Mouse (Mus musculus) intestine, postnatal 0 days (tissue): ENCODE data around the gene Gatm. TPM values are rescaled to one million over a fixed set of nuclear protein-coding genes. Genes with fewer than 3 reads are reported as not detected.
A peak's percentile ranks its signal among the peaks of the same experiment; 100 is the strongest.

Source experiments
- ATAC-seq: fragments of 200-750 bp; cut with Nextera tagmentation; 2 replicates; pipeline ENCODE4 v1.8.0; 2017; ENCODE audit warnings: mild to moderate bottlenecking, moderate TSS enrichment, moderate library complexity
- H3K27ac ChIP-seq: fragments of 300-500 bp; sonication (generic); 2 replicates; pipeline ENCODE4 v1.5.1; 2014; ENCODE audit warnings: mild to moderate bottlenecking, low read depth, low read length, moderate library complexity
- H3K27me3 ChIP-seq: fragments of 300-500 bp; sonication (generic); replicated peaks from 2 replicates; pipeline ENCODE4 v1.6.1; 2014; ENCODE audit warnings: low read length, mixed read lengths; ENCODE audit not compliant: control insufficient read depth, insufficient read depth
- H3K36me3 ChIP-seq: fragments of 300-500 bp; sonication (generic); 2 replicates; pipeline ENCODE4 v1.6.1; 2014; ENCODE audit warnings: mild to moderate bottlenecking, moderate library complexity; ENCODE audit not compliant: control insufficient read depth, insufficient read depth
- H3K4me1 ChIP-seq: fragments of 300-500 bp; sonication (generic); replicated peaks from 2 replicates; pipeline ENCODE4 v1.6.1; 2014; ENCODE audit warnings: antibody characterized with exemption, low read length, mixed read lengths; ENCODE audit not compliant: control insufficient read depth, insufficient read depth
- H3K4me2 ChIP-seq: fragments of 300-500 bp; sonication (generic); replicated peaks from 2 replicates; pipeline ENCODE4 v1.6.1; 2014; ENCODE audit warnings: low read depth, mild to moderate bottlenecking, moderate library complexity
- H3K4me3 ChIP-seq: fragments of 300-500 bp; sonication (generic); 2 replicates; pipeline ENCODE4 v1.5.1; 2014; ENCODE audit warnings: low read depth, low read length
- H3K9ac ChIP-seq: fragments of 300-500 bp; sonication (generic); 2 replicates; pipeline ENCODE4 v1.6.1; 2014; ENCODE audit warnings: mild to moderate bottlenecking, low read depth, low read length
- H3K9me3 ChIP-seq: fragments of 300-500 bp; sonication (generic); 2 replicates; pipeline ENCODE4 v1.6.1; 2016; ENCODE audit warnings: mixed run types; ENCODE audit not compliant: control insufficient read depth
- CTCF ChIP-seq: sonication (generic); IDR thresholded peaks from 2 replicates; pipeline ENCODE4 v1.5.1; 2016; ENCODE audit warnings: low read depth, mild to moderate bottlenecking, control low read depth, antibody characterized with exemption, moderate library complexity
- WGBS: fragments of 180-500 bp; shearing (Covaris S2); extraction: QIAGEN DNeasy Blood & Tissue Kit; methylation state at CpG from one replicate; pipeline ENCODE4 v1.1.7; 2014; 5-methylcytosine and 5-hydroxymethylcytosine counted together
- polyA plus RNA-seq: library from polyadenylated mRNA; unstranded; fragments of >200 nt; fragmentation: Nextera tagmentation; extraction: Ambion mirVana; gene quantifications from 2 replicates; pipeline ENCODE4 v1.2.1, GENCODE M21; 2015

The Gatm gene
- polyA plus RNA-seq, 1 experiment from 2014 or later: 184 TPM

DNA sequence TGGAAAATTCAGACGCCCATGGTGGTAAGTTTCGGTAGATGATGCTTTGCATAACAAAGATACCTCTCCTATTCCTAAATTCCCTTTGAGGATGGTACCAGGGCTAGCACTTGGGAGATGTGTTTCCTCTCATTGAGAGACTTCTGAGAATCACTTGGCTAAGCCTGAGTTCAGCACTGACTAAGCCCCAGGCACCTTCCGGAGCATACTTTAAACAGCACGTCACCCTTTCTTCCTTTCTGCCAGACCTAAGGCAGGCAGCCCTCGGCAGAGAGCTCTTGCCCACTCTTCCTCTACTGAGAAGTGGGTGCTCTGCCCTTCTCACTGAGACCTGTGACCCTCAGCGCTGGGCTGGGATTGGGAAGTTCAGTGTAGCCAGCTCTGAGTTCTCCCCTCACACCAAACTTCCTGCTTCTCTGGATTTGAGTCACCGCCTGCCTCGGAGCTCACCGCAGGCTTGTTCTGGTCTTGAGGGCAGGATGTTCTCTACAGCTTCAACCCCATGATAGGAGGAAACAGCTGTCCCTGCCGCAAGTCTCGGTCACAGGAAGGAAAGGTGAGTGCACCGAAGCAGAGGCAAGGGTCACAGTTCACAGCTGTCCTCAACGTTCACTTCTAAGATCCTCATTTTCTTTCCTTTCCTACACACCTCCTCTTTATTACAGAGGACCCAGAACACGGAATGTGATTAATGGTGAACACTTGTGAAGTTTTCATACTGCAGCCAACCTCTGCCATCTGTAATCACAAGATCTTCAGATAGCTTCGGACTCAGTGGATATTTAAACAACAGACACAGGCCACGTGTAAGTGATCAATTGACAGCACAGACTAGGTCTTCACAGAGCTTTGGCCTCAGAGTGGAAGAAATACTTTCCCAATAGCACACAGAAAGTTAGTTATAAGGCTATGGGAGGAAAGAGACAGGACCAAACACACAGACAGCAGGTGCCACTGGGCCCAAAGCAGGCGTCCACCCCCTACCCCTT lies 41.3 kb upstream of the Gatm start:
- 0 out of 2 replicates have a peak, but pooled peaks have one; percentile 10 for ATAC-seq
- WGBS: 43% methylated on average over 17 of the region's 17 CpGs
- no peak for TF ChIP-seq CTCF
- 0 out of 2 replicates have a peak overlapping the region, but pooled peaks have one; percentile 4 for H3K4me2 ChIP-seq
- no peak overlapping the region for H3K4me3 ChIP-seq
- no peak overlapping the region for H3K27ac ChIP-seq
- H3K36me3 ChIP-seq: no peaks in the 10 kb centered on the region
- peaks cover 5% of the 10 kb centered on the region; the same call in 1 of the 2 replicates for H3K4me1 ChIP-seq
- no peak overlapping the region for H3K9ac ChIP-seq
- no peaks in the 10 kb centered on the region for H3K9me3 ChIP-seq
- H3K27me3 ChIP-seq: no peaks in the 10 kb centered on the region

DNA sequence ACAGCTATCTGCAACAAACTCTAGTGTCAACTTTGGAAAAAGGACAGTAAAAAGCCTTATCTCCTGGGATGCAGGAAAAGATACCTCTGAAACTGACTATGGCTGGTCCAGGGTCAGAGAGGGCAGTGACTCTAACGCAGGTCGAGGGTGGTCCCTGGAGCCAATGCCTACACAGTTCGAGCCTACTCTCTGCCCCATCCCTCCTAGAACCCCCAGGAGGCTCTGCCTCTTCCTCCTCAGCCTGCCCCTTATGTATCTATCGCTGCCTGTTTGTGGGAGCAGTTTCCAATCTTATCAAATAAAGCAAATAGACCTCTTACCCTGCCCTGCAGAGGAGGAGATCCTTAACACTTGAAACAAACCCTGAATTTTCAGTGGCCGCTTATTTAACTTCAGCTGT lies 27.6 kb upstream of the Gatm start:
- WGBS: 34% methylated on average over 5 of the region's 5 CpGs

DNA sequence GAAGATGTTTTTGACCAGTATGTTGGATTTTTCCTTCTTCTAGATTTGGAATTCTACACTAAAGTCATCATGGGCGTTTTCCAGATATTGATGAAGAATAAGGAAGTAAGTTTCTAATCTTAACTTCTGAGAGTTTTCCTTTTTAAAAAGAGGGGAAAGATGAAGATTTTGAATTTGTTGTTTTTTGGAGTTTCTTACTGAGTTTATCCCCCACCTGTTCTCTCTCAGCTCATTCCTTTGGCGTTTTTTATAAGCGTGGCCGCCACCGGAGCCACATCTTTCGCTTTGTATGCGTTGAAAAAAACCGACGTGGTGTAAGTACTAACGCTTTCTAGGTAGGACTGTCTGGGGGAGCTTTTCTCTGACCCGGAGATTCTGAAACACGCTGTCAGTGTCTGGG lies 26.9 kb upstream of the Gatm start:
- Histone ChIP-seq H3K27me3 (no peaks in the 10 kb centered on the region), H3K9me3 (no peaks in the 10 kb centered on the region), H3K27ac (no peak overlapping the region), H3K4me3 (peak overlapping the region; percentile 43), H3K36me3 (peaks cover 12% of the 10 kb centered on the region), H3K9ac (peak overlapping the region; percentile 42; the same call in 1 of the 2 replicates), H3K4me2 (peak overlapping the region; percentile 77), H3K4me1 (no peaks in the 10 kb centered on the region; the same call in 1 of the 2 replicates)
- ATAC-seq: no peak
- no peak for TF ChIP-seq CTCF
- 33% methylated on average over 12 of the region's 12 CpGs for WGBS

More for the DNA sequence above, 27.6 kb upstream of the Gatm start:
- Histone ChIP-seq H3K36me3 (peaks cover 5% of the 10 kb centered on the region; the same call in 1 of the 2 replicates), H3K27ac (no peak overlapping the region), H3K9me3 (no peaks in the 10 kb centered on the region), H3K27me3 (no peaks in the 10 kb centered on the region), H3K4me2 (no peak overlapping the region; the same call in 1 of the 2 replicates), H3K9ac (no peak overlapping the region), H3K4me3 (no peak overlapping the region), H3K4me1 (no peaks in the 10 kb centered on the region; the same call in 1 of the 2 replicates)
- ATAC-seq: no peak
- no peak for TF ChIP-seq CTCF

DNA sequence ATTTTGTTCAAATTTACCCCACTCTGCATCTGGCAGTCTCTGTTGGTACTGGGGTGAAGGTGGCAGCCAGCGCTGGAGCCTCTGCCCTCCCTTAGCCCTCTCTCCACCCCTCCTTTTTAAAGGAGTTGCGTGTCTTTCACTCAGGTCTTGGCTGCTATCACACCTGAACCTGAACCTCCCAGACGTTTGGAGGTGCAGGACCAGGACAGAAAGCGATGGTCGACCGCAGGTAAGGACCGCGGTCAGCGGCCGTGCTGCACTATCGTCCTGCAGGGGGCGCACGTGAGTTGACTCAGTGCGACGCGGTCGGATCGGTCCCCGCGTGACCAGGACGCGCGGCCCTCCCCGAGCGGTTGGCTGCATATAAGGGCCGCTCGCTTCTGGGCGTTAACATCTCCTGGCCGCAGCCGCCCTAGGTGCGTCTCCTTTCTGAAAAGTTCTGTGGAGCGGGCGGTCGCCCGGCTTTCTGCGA lies 26.5 kb upstream of the Gatm start:
- peak; percentile 80 for ATAC-seq
- H3K4me3 ChIP-seq: peak overlapping the region; percentile 43
- TF ChIP-seq CTCF: peak; percentile 98
- peaks cover 17% of the 10 kb centered on the region for H3K36me3 ChIP-seq
- no peaks in the 10 kb centered on the region for H3K9me3 ChIP-seq
- H3K27ac ChIP-seq: no peak overlapping the region
- H3K4me2 ChIP-seq: peak overlapping the region; percentile 77
- H3K4me1 ChIP-seq: no peaks in the 10 kb centered on the region; the same call in 1 of the 2 replicates
- no peaks in the 10 kb centered on the region for H3K27me3 ChIP-seq
- peak overlapping the region; percentile 42; the same call in 1 of the 2 replicates for H3K9ac ChIP-seq
- WGBS: 3% methylated on average over 36 of the region's 36 CpGs

DNA sequence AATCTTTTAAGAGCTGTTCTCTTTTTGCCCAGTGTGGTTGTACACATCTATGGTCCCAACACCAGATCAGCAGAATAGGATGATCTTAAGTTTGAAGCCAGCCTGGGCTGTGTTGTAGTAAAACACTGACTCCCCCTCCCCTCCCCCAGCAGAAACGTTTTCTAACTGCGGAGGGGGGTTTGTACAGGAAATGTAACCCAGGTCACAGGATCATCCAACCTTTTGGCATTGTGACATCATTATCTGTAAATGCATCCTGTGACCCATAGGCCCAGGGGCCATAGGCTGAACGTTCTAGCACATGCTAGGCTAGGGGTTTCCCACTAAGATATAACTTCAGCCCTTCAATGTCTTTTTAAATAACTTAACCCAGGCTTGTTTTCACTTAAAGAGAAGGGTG lies 25.6 kb upstream of the Gatm start, which contains the start of gene AA467197:
TSS of gene AA467197 (plus strand) at position 301 of the 400 bp plus-strand sequence.
- 60% methylated on average over 3 of the region's 3 CpGs for WGBS

DNA sequence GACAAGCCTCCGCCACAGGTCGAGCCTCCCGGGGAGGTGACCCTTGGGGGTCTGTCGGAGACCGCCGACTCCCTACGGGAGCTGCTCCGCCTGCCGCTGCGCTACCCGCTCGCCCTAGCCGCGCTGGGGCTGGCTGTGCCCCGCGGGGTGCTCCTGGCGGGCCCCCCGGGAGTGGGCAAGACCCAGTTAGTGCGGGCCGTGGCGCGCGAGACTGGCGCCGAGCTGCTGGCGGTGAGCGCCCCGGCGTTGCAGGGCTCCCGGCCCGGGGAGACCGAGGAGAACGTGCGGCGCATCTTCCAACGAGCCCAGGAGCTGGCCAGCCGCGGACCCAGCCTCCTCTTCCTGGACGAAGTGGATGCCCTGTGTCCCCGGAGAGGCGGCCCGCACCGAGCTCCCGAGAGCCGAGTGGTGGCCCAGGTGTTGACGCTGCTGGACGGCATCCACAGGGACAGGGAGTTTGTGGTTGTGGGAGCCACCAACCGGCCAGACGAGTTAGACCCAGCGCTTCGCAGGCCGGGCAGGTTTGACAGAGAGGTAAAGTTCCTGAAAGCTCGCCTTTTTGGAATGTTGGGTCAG lies 20.2 kb upstream of the Gatm start:
- Histone ChIP-seq H3K27me3 (no peaks in the 10 kb centered on the region), H3K9me3 (no peaks in the 10 kb centered on the region), H3K4me2 (peak overlapping the region; percentile 100), H3K36me3 (peaks cover 19% of the 10 kb centered on the region), H3K9ac (peak overlapping the region; percentile 91), H3K27ac (peak overlapping the region; percentile 70), H3K4me3 (peak overlapping the region; percentile 88), H3K4me1 (no peaks in the 10 kb centered on the region)
- peak; percentile 43 for ATAC-seq
- under 1% methylated on average over 45 of the region's 53 CpGs for WGBS
- TF ChIP-seq CTCF: peak; percentile 43

More for the DNA sequence above, 25.6 kb upstream of the Gatm start, which contains the start of gene AA467197:
- H3K4me3 ChIP-seq: peak within 1 kb of the TSS; percentile 43
- no peak within 1 kb of the TSS for H3K27ac ChIP-seq
- H3K9ac ChIP-seq: peak within 1 kb of the TSS; percentile 42; the same call in 1 of the 2 replicates
- no peak for TF ChIP-seq CTCF
- no peak for ATAC-seq
- no peaks in the 10 kb centered on the region for H3K27me3 ChIP-seq
- peaks cover 19% of the 10 kb centered on the region for H3K36me3 ChIP-seq
- H3K4me1 ChIP-seq: no peaks in the 10 kb centered on the region; the same call in 1 of the 2 replicates
- no peaks in the 10 kb centered on the region for H3K9me3 ChIP-seq
- peak within 1 kb of the TSS; percentile 77 for H3K4me2 ChIP-seq
